Mouse (Mus musculus) cortical plate, adult 2 months (tissue): ENCODE measurements around the gene Wrap73. TPM values are rescaled to one million over a fixed set of nuclear protein-coding genes. Genes with fewer than 3 reads are reported as not detected.
A peak's percentile ranks its signal among the peaks of the same experiment; 100 is the strongest.

Experiments used
- H3K27ac ChIP-seq: fragments of 200-500 bp; 2 replicates; pipeline ENCODE4 v1.5.1; 2012; ENCODE audit warnings: low read length, control low read depth, inconsistent platforms; ENCODE audit not compliant: insufficient read depth
- H3K4me1 ChIP-seq: fragments of 200-500 bp; 2 replicates; pipeline ENCODE4 v1.6.1; 2011; ENCODE audit warnings: low read length; ENCODE audit not compliant: control insufficient read depth, insufficient read depth
- H3K4me3 ChIP-seq: fragments of 200-500 bp; 2 replicates; pipeline ENCODE4 v1.5.1; 2011; ENCODE audit warnings: mild to moderate bottlenecking, low read length, control low read depth; ENCODE audit not compliant: insufficient read depth
- CTCF ChIP-seq: fragments of 200-500 bp; IDR thresholded peaks from 2 replicates; pipeline ENCODE4 v1.5.1; 2011; ENCODE audit warnings: mild to moderate bottlenecking, control low read depth, low read length; ENCODE audit not compliant: insufficient read depth; ENCODE audit errors: extremely low read depth
- POLR2A ChIP-seq: fragments of 200-500 bp; IDR thresholded peaks from 2 replicates; pipeline ENCODE4 v1.6.1; 2011; ENCODE audit warnings: mild to moderate bottlenecking, low read length, control low read depth; ENCODE audit not compliant: insufficient read depth; ENCODE audit errors: extremely low read depth
- polyA plus RNA-seq: library from polyadenylated mRNA; depleted of rRNA; stranded (reverse); fragments of >200 nt; gene quantifications from 2 replicates; pipeline ENCODE4 v1.2.3, GENCODE M21; 2012

Wrap73 gene
- polyA plus RNA-seq, 1 experiment: 34.3 TPM

- no peak for TF ChIP-seq POLR2A
- no peak for TF ChIP-seq CTCF
- Histone ChIP-seq H3K4me1 (no peaks in the 10 kb centered on the region), H3K27ac (no peak overlapping the region), H3K4me3 (no peak overlapping the region)
Measured at GRCm38 (mm10) chr4:154156050-154156449, 13.9 kb downstream of the Wrap73 start.

GRCm38 (mm10) chr4:154157970-154158662 lies 15.9 kb downstream of the Wrap73 start:
- Histone ChIP-seq H3K4me1 (no peaks in the 10 kb centered on the region), H3K27ac (no peak overlapping the region), H3K4me3 (no peak overlapping the region)
- TF ChIP-seq CTCF: no peak

- H3K4me1 ChIP-seq: no peaks in the 10 kb centered on the region
- no peak overlapping the region for H3K4me3 ChIP-seq
Measured at GRCm38 (mm10) chr4:154159002-154159401, 16.8 kb downstream of the Wrap73 start.

GRCm38 (mm10) chr4:154159961-154160537 lies 17.9 kb downstream of the Wrap73 start:
- no peak for TF ChIP-seq POLR2A
- TF ChIP-seq CTCF: no peak
- H3K4me1 ChIP-seq: no peaks in the 10 kb centered on the region

More at GRCm38 (mm10) chr4:154159002-154159401, 16.8 kb downstream of the Wrap73 start:
- H3K27ac ChIP-seq: no peak overlapping the region
- TF ChIP-seq CTCF (peak; percentile 97), POLR2A (no peak)

GRCm38 (mm10) chr4:154160538-154161390 lies 18.6 kb downstream of the Wrap73 start, which contains the start of gene Tprgl:
TSS of gene Tprgl (minus strand) at chr4:154160666.
- Histone ChIP-seq H3K27ac (peak within 1 kb of the TSS; percentile 94), H3K4me1 (no peaks in the 10 kb centered on the region), H3K4me3 (peak within 1 kb of the TSS; percentile 99)
- no peak for TF ChIP-seq CTCF
- 0 out of 2 replicates have a peak, but pooled peaks have one; percentile 53 for TF ChIP-seq POLR2A

More at GRCm38 (mm10) chr4:154159961-154160537, 17.9 kb downstream of the Wrap73 start:
- peak overlapping the region; percentile 94 for H3K27ac ChIP-seq
- peak overlapping the region; percentile 99 for H3K4me3 ChIP-seq

- Histone ChIP-seq H3K27ac (no peak overlapping the region), H3K4me1 (no peaks in the 10 kb centered on the region), H3K4me3 (no peak overlapping the region)
- TF ChIP-seq CTCF (peak; percentile 86), POLR2A (no peak)
Measured at GRCm38 (mm10) chr4:154163296-154163695, 21.1 kb downstream of the Wrap73 start.

- H3K4me1 ChIP-seq: no peaks in the 10 kb centered on the region
- no peak overlapping the region for H3K4me3 ChIP-seq
- peak; percentile 64 for TF ChIP-seq CTCF
- TF ChIP-seq POLR2A: no peak
- H3K27ac ChIP-seq: no peak overlapping the region
Measured at GRCm38 (mm10) chr4:154167053-154167452, 24.9 kb downstream of the Wrap73 start.

GRCm38 (mm10) chr4:154170021-154170420 lies 27.8 kb downstream of the Wrap73 start:
- no peak overlapping the region for H3K4me3 ChIP-seq
- TF ChIP-seq CTCF (no peak), POLR2A (no peak)
- no peaks in the 10 kb centered on the region for H3K4me1 ChIP-seq
- H3K27ac ChIP-seq: no peak overlapping the region

- TF ChIP-seq POLR2A (no peak), CTCF (no peak)
- no peak within 1 kb of the TSS for H3K27ac ChIP-seq
- peak within 1 kb of the TSS; percentile 11 for H3K4me3 ChIP-seq
- no peaks in the 10 kb centered on the region for H3K4me1 ChIP-seq
Measured at GRCm38 (mm10) chr4:154170506-154171150, 28.5 kb downstream of the Wrap73 start, which contains the start of gene Megf6. TSS of gene Megf6 (plus strand) at chr4:154170730.
